Mouse (Mus musculus) adrenal gland, postnatal 14 days (tissue): ENCODE data around the gene Abi3. TPM values are rescaled to one million over a fixed set of nuclear protein-coding genes. Genes with fewer than 3 reads are reported as not detected.

Experiments used
- DNase-seq: peaks from one replicate; pipeline ENCODE4 v3.0.0; 2021; ENCODE audit warnings: mixed read lengths
- total RNA-seq: library from RNA; stranded (reverse); gene quantifications from 2 replicates; pipeline ENCODE4 v1.2.3, GENCODE M21; 2021

Abi3 gene
- total RNA-seq, 1 experiment from 2014 or later, result 15.6 TPM

DNA sequence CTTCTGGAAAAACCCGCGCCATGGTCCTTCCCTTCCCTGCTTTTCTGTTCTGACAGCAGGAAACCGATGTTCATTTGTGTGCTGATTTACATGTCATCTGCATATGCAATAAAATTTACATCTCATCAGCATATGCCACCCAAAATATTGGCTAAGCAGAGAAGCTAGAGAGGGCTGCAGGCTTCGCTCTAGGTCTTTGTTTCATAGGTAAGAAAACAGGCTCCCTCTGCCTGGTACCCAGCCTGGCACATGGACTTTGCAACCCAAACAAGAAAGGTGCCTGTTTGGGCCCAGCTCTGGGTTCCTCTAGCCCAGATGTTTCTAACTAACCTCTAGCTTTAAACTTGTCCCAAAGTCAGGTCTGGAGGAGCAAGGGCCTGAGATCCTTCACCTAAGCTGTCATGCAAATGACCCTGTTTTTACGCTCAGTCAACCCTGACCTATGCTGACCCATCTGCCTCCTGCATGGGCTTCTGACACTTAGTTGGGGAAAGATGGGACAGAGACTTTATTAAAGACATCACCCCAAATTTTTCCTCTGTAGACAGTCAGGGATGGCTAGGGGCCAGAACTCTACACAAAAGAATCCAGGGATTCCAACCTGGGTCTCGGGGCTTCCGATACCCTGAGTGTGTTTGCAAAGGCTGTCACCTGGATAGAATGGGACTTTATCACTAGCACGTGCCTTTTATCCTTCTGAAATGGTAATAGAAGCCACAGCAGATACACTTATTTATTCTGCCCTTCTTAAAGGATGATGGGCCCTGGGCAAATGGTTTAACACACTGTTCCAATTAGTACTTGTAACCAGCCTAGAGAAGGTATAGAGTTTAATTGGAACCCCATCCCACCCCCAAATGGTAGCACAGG lies 3.0 kb downstream of the Abi3 start:
- no peak for DNase-seq

- DNase-seq, result no peak
Observed at GRCm38 (mm10) chr11:95838598-95838997, 3.7 kb downstream of the Abi3 start.

- peak; percentile 91 for DNase-seq
Observed at GRCm38 (mm10) chr11:95837059-95837458, 5.2 kb downstream of the Abi3 start, which contains the start of gene Gngt2. Gene Gngt2 (plus strand): TSS chr11:95837216.

DNA sequence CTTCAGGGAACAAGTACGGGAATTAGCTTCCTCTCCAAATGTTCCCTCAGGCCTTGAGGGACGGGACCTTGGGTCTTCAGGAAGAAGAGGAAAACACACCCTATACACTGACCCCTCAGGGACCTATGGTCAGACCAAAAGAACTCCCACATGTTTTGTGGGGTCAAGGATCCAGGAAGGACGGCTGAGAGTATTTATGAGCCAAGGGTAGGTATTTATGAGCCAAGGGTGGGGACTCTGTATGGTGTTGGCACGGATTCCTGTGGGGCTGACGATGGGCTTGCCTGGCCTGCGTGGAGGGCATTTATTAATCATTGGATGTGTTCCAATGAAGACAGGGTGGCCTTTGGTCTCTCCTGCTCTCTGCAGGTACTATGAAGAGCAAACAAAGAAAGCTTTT lies 5.8 kb downstream of the Abi3 start:
- DNase-seq, result no peak

DNA sequence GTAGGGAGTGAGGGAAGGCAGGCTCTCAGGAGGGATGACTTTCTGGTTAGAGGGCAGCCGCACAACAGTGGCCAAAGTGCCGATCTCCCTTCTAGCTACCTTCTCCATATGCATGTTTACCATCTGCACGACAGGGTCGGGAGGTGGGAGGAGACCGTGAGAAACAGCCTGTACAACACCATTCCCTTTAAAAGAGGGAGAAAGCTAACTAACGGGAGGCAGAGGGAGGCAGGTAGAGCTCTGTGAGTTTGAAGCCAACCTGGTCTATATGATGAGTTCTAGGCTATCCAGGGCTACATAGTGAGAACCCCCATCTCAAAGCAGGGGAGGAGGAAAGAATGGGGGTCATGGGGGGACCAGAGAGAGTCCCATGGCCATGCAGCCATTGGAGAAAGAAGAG lies 6.4 kb downstream of the Abi3 start:
- no peak for DNase-seq

GRCm38 (mm10) chr11:95834742-95835710 lies 7.2 kb downstream of the Abi3 start:
- DNase-seq, result no peak

- peak; percentile 64 for DNase-seq
Observed at GRCm38 (mm10) chr11:95834143-95834667, 8.1 kb downstream of the Abi3 start.

DNA sequence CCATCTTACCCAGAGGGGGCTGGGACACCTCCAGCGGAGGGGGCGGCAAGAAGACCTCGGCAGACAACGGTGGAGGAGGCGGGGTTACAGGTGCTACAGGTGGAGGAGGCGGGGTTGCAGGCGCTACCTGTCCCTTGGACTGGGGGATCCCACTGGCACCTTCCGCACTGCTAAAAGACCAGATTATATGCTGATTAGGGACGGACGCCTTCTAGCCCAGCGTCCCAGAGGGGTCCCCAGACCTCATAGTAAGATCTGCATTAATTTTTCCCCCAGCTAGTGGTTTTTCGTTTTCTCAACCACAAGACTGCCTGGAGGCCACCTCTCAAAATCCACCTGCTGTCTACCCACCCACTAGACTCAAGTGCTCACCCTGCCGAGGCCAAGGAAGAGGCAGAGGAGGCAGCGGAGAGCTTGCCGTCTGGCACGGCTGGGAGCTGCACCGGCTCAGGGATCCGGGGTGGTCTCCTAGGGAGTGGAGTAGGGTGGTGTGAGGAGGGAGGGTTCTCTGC lies 8.6 kb downstream of the Abi3 start:
- no peak for DNase-seq

- DNase-seq, result no peak
Observed at GRCm38 (mm10) chr11:95833006-95833570, 9.2 kb downstream of the Abi3 start.

DNA sequence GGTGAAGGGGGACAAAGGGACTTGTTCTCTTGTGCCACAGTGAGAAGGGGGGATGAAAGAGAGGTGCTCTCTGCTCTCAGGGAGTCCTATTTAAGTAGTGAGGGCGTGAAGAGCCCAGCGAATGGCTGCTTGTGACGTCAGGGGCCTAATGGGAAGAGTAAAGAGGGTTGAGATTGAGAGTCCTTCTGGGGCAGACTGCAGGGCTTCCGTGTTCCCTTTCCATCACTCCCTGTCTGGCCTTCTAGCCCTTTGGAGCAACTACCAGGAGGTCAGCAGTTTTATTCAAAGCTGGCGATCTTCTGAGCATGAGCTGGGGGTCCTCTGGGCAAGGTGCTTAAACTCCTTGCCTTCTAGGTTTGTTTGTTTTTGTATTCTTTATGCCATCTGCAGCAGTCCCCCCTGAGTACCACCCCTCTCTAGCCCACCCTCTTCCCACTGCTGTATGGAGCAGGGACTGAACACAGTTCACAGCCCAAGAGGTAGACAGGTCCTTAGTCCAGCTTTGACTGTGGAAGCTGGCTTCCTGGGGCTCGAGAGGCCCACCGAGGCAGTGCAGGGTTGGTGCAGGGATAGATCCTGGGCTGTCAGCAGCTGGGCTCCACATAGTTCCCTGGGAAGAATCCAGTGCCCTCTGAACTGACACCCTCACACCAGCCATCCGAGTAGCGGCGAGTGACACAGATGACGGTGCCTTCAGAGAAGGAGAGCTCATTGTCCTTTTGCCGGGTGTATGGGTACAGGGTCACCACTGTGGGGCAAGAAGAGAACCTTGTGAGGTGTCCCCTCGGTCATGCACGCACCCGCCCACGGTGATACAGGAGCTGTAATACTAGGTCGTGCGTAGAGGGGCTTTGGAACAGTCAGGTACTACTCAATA lies 9.9 kb downstream of the Abi3 start:
- DNase-seq, result no peak

- no peak for DNase-seq
Observed at GRCm38 (mm10) chr11:95831641-95832040, 10.6 kb downstream of the Abi3 start.

DNA sequence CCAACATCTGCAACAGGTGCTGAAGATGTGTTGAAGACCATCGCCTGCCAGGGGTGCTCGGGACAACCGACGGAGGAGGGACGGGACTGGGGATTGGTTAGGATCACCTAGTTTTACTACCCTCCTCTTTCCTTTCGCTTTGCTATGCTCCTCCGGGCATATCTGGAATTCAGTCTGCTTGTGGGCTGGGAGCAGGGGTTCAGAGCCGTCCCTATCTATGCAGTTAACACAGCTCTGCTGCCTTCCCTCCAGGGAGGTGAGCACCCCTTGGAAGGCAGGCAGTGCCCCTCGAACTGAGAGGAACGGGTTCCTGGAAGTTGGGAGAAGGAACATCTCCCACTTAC lies 11.0 kb downstream of the Abi3 start:
- DNase-seq, result no peak

DNA sequence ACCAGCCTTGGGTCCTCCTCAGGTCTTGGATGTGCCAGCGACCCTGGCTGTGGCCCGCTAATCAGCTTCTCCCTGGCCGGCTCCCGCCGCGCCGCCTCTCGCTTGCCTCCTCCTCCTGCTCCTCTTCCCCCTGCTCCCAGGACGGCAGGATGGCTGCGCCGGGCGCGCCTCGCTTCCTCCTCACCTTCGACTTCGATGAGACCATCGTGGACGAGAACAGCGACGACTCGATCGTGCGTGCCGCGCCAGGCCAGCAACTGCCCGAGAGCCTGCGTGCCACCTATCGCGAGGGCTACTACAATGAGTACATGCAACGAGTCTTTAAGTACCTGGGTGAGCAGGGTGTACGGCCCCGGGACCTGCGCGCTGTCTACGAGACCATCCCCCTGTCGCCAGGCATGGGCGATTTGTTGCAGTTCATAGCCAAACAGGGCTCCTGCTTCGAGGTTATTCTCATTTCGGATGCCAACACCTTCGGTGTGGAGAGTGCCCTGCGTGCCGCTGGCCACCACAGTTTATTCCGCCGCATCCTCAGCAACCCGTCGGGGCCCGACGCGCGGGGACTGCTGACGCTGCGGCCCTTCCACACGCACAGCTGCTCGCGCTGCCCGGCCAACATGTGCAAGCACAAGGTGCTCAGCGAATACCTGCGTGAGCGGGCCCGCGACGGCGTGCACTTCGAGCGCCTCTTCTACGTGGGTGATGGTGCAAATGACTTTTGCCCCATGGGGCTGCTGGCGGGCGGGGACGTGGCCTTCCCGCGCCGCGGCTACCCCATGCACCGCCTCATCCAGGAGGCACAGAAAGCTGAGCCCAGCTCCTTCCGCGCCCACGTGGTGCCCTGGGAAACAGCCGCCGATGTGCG lies 11.6 kb downstream of the Abi3 start:
- DNase-seq, result no peak

DNA sequence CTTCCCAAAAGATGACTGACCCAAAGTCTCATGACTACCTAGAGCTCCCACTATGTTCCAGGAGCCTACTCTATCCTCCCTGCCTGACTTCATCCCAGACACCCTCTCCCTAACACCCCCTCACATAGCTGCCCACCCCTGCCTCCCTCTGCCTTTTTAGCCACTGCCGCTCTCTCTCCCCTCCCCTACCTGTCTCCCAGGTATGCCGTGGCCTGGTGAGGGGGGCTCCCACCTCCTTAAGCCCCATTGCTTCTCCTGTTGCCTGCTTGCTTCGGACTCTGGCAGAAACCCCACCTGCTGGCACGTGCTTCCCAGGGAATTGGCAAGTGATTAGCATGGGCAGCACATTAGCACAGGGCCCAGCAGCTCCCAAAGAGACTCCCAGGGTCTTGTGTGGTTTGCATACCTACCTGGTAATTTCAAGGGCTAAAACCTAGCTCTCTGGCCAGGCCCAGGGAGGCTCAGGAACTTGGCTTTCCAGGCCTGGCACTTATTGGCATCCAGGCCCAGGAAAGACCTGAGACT lies 12.7 kb downstream of the Abi3 start:
- DNase-seq, result no peak

GRCm38 (mm10) chr11:95828181-95828964 lies 13.9 kb downstream of the Abi3 start:
- DNase-seq, result no peak

- peak; percentile 84 for DNase-seq
Observed at GRCm38 (mm10) chr11:95827464-95828085, 14.7 kb downstream of the Abi3 start.

GRCm38 (mm10) chr11:95827168-95827447 lies 15.2 kb downstream of the Abi3 start:
- no peak for DNase-seq

DNA sequence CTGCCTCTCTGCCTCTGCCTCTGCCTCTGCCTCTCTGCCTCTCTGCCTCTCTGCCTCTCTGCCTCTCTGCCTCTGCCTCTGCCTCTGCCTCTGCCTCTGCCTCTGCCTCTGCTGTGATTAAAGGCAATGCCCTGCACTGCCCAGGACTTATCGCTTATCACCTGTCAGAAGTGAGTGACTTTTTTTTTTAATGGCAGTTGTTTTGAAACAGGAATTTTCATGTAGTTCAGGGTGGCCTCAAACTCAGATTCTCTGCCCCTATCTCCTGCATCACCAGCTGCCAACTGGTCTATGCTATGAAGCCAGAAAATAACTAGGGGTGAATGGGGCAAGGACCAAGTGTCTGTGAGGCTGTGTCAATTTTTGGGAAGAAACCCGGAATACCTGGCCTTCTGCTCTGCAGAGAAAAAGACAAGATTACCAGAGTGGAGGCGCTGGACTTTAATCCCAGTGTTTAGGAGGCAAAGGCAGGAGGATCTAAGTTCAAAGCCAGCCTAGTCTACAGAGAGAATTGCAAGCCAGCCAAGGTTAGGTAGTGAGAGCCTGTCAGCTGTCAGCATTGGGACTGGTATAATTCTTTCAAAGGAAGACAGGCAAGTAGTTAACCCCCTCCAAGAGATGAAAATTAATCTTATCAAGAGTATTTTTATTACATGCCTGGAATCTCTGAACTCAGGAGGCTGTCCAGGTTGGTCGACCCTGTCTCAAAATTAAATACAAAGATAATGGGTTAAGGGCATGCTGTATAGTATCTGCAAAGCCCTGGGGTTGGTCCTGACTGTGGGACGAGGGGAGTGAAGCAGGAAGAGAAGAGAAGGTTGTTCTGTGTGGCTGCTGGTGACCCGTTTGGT lies 15.7 kb downstream of the Abi3 start:
- no peak for DNase-seq
